Mouse (Mus musculus) brain, embryonic 14.5 days (tissue): Measurements from ENCODE around the gene Lipt2.

Experiments
- CTCF ChIP-seq: fragments of 200-500 bp; IDR thresholded peaks from 2 replicates; pipeline ENCODE4 v1.5.1; 2012; ENCODE audit warnings: inconsistent platforms, mild to moderate bottlenecking, moderate library complexity, borderline replicate concordance; ENCODE audit not compliant: insufficient read depth, insufficient read length; ENCODE audit errors: extremely low read depth
- POLR2A ChIP-seq: fragments of 200-500 bp; IDR thresholded peaks from 2 replicates; pipeline ENCODE4 v1.6.1; 2012; ENCODE audit warnings: mild to moderate bottlenecking, inconsistent platforms, borderline replicate concordance; ENCODE audit not compliant: poor library complexity, insufficient read depth, insufficient read length, severe bottlenecking; ENCODE audit errors: extremely low read depth

GRCm38 (mm10) chr7:100150086-100150485 lies 9.0 kb upstream of the Lipt2 start:
- no peak for TF ChIP-seq POLR2A
- no peak for TF ChIP-seq CTCF
